Mouse (Mus musculus) left cerebral cortex, adult 11 months (tissue): ENCODE measurements around the gene Zfp658.

ENCODE experiments used
- DNase-seq: peaks from one replicate; pipeline ENCODE4 v3.0.0; 2022; ENCODE audit warnings: low spot score

The Zfp658 gene

DNA sequence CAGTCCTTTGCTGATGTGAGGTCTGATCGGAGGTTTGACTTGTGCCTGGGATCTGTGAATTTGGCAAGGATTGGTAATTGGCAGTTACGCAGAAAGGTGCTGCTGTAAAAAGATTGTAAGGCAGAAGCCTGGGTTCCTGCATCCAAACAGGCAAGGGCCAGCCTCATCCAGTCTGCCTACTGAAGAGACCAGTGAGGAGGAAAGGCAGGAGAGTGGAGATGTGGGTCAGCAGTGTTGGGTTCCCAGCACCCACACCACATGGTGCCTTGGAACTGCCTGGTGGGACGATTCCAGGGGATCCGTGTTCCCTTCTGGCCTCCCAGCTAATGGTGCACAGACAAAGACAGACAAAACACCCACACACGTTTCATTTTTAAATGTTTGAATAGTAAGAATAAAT, 18.5 kb downstream of the Zfp658 start:
- no peak for DNase-seq

DNA sequence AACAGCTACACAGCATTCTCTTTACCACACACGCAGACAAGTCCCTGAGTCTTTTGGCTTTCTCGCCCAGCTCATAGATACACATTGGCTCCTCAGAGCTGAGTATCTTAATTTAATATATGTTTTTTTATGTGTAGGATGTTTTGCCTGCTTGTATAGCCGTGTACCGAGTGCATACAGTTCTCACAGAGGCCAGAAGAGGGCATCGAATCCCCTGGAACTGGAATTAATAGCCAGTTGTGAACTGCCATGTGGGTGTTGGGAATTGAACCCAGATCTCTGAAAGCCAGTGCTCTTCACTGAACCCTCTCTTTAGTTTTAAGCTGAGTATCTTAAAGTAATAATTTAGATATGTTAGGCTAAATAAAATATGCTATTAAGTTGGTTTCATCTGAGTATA, 22.7 kb downstream of the Zfp658 start:
- DNase-seq: no peak

DNA sequence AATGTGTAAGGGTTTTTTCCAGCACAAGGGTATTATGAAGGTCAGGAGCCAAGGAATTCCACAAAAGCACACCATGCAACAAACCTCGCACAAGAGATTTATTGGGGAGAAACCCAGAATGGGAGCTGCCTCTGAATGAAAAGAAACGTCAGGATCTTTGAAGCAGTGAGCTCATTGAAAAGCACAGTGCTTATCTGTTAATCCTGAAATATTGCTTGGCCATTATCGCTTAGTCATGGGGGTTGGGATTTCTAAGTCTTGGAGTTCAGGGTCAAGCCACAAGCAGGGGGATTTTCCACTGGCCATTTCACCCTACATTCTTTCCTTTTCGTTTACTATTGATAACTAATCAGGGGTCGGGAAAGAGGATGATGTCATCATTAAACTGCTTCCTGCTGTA, 39.8 kb downstream of the Zfp658 start:
- no peak for DNase-seq

DNA sequence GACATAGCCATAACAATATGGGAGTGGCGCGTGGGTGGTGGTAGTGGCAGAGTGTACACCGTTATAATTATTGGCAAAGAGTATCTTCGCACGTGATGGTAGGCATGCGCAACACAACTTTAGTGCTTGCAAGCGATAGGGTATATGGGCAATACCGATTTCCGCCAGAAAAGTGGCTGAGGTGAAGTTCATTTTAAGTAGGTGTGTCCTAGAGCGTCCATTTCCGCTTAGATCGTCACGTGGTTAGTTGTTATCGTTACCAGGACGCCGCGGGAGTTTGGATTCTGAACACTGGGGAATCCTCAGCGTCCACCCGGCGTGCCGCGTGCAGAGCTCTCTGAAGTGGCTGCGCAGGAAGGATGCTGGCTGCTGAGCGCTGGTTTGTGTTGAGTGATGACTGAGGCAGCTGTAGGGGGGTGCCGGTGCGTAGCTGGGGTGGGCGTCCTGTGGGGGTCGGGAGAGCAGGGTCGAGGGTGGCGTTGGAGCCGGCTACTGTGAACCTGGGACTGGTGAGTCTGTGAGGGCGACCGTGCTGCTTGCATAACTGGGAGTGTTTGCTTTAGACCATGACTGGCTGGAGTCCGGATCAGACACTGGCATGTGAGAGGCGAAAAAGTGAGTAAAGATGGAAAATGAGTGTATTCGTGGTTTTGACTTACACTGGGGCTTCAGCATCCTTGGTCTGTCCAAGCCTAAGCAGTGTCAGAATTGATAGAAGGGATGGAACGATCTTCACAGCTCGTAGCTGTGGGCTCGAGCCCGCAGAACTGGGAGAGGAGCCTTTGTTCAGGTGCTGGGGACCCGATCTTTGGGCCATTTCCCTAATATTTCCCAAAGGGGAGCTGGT, 45.1 kb downstream of the Zfp658 start, which contains the start of gene Zfp819:
Gene Zfp819 (plus strand): TSS at position 274 of the 847 bp plus-strand sequence.
- DNase-seq: peak; percentile 36

GRCm38 (mm10) chr7:43607743-43608287, 45.8 kb downstream of the Zfp658 start:
- DNase-seq: no peak

DNA sequence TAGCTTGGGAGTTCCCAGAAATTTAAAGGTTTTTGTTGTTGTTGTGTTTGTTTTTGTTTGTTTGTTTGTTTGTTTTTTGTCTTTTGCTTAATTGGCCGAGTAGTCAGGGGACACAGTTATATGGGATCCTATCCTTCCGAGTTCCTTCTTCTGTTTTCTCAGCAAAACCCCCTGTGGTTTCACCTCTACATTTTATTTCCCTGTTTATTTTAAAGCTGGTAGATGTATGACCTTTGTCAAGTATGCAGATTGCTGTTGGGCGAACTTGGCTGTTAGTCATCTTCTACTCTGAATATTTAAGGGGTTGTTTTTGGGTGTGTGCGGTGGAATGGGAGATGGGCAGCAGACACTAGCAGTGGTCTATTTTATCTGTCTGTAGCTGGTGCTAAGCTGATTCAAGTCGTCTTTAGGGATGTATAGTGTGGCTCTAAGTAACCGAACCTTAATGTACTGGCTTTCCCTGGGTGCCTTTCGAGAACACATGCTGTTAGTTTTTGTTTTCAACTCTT, 46.3 kb downstream of the Zfp658 start:
- no peak for DNase-seq

DNA sequence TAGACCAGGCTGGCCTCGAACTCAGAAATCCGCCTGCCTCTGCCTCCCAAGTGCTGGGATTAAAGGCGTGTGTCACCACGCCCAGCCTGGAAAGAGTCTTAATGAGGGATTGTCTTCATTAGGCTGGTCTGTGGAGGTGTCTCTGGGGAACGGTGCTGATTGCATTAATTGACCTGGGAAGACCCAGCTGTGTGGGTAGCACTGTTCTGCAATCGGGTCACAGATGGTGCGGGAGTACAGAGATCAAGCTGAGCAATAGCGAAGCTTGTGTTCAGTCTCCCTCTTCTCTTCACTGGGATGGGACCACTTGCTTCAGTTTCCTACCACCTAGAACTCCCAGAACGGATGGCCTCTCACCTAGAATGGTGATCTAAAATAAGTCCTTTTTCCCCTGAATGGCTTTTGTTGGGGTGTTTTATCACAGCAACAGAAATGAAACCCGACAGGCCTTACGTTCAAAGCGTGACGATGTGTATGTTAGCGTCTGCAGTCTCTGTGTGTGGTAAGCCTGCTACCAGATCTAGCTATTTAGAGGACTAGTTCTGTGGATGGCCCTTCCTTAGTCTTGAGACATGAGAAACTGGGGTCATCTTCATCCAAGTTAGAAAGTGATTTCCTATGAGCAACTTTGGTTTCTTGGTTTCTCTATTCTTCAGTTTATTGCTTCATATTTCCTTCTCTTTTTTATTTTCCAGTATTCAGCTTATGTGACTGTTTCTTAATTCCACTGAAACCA, 51.9 kb downstream of the Zfp658 start:
- DNase-seq: no peak

DNA sequence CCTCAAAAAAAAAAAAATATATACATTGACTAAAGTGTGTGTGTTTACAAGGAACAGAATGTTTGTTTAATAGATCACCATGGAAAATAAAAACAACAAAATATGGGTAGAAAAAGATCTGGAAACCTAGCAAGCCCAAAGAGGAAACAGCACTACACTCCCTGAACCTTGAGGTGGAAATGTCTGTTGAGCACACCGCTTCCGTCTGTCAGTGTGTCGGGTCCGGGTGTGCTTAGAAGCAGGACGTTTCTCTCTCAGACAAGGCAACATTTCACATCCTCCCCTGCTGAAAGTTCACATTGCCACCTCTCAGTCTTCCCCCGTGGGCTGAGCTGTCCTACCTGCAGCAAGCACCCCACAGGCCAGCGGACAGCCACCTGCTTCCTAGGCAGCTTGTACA, 60.9 kb downstream of the Zfp658 start:
- no peak for DNase-seq

DNA sequence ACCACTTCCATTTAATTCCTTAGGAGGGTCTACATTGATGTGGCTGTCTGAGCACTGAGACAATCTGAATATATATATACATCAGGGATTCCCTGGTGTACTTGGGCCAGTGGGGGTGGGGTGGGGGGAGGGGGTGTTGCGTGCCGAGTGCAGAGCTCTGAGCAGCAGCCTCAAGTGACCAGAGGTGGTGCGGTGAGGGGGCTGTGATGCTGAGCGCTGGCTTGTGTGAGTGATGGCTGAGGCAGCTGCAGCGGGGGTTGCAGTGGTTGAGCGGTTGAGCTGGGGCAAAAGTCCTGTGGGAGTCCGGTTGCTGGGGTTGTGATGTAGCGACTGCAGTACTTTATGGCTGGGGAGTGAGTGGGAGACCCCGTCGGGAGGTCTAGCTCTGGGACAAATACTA, 61.8 kb downstream of the Zfp658 start:
- DNase-seq: no peak
